Mouse (Mus musculus) granulocyte monocyte progenitor cell, adult 5-6 weeks (primary cell): ENCODE measurements around the gene Hand1. TPM values are rescaled to one million over a fixed set of nuclear protein-coding genes. Genes with fewer than 3 reads are reported as not detected.
"Not testable (repeated sequence)": the region's sequence is repeated elsewhere in the genome, so short reads cannot be mapped to it uniquely, and the experiment has no call there.

Experiments
- ATAC-seq: replicated peaks from 2 replicates; pipeline ENCODE4 v1.8.0; 2016; ENCODE audit warnings: mild to moderate bottlenecking, moderate TSS enrichment, inconsistent platforms; ENCODE audit not compliant: poor library complexity, severe bottlenecking
- total RNA-seq, 2 experiments: library from RNA; stranded (forward) in 1 of 2; stranded (reverse) in 1 of 2; fragments of 200-712, 200-1000 nt in 1 of 2; fragments of >200 nt in 1 of 2; fragmentation: Nextera tagmentation in 1 of 2; gene quantifications; 2 replicates each; pipeline ENCODE4 v1.2.3; 2014 to 2017

Gene Hand1
- total RNA-seq, 2 experiments from 2014 or later = not detected

DNA sequence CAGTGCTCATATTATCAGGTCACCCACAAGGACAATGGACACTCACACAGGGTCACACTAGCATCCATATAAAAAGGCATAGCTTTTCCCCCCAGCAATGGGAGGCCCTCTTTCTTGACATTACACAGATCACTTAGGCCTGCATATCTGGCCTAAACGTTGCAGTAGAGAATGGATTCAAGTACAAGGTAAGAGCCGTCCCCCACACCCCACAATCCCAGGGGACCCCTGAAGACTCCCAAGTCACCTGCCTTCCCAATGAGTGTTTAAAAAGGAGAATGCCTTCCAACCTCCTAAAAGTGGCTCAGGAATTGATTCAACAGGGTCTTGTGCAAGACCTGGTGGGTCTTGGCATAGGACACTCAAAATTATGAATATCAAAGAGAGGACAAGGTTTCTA, 2.7 kb upstream of the Hand1 start:
- no peak for ATAC-seq

DNA sequence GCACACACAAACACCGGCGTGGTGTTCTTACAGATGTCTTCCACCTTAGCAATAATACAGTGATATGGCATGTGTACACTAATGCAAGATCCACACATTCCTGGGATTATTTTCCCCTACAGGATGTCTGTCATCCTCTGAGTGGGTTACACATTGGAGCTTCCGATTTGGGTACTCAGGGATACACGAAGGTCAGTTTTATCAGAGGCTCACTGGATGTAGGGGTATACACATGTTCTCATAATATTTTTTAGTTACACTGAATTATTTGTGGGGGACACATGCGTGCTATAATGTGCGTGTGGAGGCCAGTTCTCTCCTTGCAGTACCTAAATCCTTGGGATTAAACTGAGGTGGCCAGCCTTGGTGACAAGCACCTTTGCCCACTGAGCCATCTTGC, 1.4 kb upstream of the Hand1 start:
- ATAC-seq = no peak

- peak; percentile 15; the same call in 1 of the 2 replicates for ATAC-seq
Measured at GRCm38 (mm10) chr11:57833296-57833977, 819 bp upstream of the Hand1 start.

- ATAC-seq = no peak
Measured at GRCm38 (mm10) chr11:57831861-57832260, 757 bp downstream of the Hand1 start.

DNA sequence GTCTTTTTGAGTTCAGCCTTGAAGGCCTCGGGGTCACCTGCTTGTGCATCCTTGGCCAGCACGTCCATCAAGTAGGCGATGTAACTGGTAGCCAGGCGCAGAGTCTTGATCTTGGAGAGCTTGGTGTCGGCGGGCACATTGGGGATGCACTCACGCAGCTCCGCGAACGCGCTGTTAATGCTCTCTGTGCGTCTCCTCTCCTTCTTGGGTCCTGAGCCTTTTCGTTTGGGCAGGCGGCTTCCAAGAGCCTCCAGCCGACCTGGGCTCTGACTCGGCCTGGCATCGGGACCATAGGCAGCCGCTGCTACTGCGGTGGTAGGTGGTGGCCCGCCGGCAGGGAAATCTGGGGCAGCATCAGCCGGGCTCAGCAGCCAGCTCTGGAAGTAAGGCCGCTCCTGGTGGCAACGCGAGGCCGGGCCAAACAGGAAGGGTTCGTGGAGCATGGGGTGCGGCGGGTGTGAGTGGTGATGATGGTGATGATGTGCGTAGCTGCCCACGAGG, 1.3 kb downstream of the Hand1 start:
- ATAC-seq = no peak

DNA sequence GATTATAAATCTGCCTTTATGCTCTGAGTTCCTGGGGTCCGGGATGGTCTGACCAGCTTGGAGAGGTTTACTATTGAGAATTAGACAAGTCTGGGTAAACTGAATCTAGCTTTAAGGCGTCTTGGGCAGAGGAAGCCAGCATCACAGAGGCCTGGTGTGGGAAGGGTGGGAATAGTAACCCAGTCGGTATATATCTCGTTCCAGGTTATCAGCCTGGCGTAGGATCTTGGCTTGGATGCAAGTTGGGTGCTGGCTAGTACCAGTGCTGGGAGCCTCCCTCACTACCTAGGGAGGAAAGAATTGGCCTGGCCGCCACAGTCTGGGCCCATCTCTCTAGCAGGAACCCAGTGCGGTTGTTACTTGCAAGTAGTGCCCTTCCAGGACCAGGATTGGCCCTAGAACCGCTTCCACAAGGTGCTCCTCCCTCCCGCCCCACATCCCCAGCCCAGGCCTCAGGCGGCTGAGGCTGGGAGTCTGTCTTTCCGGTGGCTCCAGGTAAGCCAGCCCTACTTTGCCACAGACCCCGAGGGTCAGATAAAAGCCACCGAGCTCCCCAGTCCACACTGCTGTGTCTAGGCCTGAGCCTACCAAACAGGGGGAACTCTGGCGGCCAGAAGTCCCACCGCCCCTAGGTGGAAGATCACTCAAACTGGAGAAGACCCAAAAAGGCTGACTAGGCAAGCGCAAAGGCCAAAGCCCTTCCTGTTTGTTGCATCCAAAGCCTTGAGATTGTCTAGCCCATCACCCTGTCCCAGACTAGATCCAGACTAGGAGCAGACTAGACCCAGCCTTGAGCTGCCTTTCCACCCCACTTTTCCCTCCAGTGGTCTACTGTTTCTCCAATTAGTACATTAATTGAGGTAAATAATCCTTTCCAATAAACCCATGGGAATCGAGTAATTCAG, 2.5 kb downstream of the Hand1 start:
- ATAC-seq = no peak

DNA sequence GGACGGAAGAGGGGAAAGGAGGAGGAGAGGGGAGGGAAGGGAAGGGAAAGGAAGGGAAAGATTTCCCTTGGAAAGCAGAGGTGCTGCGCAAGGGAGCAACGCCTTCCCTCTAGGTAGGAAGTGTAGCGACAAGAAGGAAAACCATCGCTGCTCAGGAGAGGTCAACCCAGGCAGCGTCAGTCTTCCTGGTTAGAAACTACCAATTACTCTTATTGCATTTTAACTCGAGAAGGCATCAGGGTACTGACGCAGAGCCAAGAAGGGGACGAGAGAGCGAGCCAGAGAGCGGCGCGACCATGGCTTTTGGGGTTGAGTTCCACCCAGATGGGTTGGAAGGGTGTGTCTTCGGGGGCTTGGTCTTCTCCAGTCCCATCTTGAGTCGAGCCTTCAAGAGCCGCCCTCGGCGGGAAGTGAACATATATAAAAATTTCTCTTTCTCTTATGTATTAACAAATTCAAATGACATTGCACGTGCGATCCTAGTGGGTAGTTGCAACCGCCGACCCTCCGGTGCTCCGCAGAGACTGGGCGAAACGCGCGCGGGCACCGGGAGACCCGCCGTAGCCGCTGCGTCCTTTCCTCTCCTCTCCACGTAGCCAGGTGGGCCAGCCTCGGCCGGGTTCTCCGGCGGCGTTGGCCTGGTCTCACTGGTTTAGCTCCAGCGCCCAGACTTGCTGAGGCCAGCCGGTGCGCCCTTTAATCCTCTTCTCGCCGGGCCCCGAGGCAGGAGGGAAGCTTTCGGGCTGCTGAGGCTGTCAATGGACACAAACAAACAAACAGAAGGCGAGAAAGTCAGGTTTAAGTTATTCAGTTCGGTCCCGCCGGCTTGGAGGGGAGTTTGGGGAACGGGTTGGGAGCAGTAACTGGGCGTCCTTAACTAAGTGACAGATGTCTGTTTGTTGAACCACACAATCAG, 3.4 kb downstream of the Hand1 start:
- no peak for ATAC-seq

DNA sequence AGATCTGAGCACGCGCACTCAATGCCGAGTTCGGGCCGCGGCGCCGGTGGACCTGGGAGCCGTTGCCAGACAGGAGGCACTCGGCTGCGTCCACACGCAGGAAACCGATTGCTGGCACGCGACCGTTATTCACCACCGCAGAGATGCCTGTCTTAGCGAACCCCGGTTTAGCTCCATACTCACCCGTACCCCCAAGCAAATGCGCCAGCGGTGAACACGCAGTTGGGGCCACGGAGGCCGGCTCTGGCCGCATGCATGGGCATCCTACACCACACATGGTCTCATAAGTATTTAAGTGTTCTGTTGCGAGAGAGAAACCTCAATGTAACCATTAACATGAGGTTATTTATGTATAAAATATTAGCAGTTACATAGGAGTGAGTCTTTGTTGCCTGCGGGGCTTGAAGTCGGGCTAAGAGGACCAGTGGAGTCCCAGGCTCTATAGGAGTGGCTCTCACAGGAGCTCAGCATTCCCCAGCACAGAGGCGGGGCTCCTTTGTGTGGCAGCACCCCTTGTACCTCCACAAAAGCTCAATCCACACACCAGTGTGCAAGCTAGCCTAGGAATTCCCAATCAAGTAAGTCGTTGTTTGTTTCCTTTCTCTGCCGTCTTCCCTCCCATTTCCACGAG, 4.6 kb downstream of the Hand1 start:
- ATAC-seq = peak; percentile 40

GRCm38 (mm10) chr11:57827048-57827914, 5.3 kb downstream of the Hand1 start:
- peak; percentile 23; the same call in 1 of the 2 replicates for ATAC-seq

- peak; percentile 53; the same call in 1 of the 2 replicates for ATAC-seq
Measured at GRCm38 (mm10) chr11:57825234-57825633, 7.4 kb downstream of the Hand1 start.

DNA sequence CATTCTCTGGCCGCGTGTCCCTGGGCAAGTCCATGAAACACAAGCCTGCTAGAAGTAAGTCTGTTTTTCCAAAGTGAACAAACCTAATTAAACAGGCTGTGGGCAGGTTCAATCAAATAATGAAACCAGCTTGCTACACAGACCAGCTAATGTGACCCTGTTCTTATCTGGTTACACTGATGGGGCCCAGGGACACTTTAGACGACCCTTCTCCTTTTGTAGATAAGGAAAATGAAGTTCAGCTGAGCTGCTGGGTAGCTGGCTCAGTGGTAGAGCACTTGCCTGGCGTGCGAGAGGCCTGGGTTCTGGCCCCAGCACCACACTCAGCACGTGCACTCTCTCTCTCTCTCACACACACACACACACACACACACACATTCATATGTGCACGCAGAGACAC, 8.9 kb downstream of the Hand1 start:
- ATAC-seq = no peak

DNA sequence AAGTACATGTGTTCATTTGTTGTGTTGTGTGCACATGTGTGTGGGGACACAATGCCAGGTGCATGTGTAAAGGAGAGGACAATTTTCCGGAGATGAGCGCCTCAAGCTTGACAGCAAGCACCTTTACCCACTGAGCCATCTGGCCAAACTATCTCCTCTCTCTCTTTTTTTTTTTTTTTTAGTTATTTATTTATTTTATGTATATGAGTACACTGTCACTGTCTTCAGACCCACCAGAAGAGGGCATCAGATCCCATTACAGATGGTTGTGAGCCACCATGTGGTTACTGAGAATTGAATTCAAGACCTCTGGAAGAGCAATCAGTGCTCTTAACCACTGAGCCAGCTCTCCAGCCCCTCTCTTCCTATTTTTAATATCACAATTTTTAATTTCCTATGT, 9.5 kb downstream of the Hand1 start:
- not testable (repeated sequence) for ATAC-seq

DNA sequence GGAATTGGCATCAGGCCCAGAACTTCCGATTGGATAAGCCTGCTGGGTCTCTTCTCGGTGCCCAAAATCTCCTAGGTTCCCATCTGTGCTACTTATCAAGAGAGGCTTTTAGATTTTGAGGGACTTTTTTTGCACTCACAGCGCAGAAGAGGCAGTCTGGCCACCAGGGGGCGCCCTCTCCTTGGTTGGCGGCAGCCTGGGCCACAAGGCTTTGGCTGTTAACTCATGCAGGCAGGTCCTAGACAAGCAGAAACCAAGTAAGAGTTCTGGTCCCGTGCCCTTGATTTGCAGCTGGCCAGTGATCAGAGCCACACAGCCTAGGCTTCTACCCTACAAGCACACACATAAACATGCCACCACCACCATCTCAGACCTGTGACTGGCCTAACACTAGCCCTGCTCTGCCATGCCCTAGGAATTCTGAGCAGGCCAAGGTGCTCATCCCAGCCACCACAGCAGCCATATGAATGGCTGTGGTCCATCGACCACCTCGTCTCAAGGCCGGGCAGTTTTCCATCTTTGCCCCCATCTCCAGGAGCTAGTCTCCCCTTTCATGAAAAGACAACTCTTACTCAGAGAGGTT, 12.5 kb downstream of the Hand1 start:
- peak; percentile 75 for ATAC-seq

- ATAC-seq = no peak
Measured at GRCm38 (mm10) chr11:57818189-57818588, 14.4 kb downstream of the Hand1 start.

DNA sequence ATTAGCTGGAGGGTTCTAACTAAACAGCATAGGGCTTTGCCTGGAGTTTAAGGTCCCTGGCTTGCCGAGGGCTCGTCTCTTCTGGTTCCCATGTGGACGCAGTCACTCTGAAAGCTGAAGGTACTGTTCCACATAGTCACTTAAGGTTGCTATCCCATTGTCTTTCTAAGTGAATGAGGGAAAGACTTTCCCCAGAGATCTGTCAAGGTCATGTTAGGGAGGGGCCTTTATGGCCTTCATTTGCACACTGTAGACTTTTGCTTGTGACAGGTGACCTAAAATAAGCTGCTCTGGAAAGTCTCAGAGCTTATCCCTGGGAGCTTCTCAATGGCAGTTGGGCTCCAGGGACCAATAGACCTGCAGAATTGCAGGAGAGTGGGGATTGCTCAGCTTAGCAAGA, 19.0 kb downstream of the Hand1 start:
- ATAC-seq = no peak

- ATAC-seq = no peak
Measured at GRCm38 (mm10) chr11:57812212-57812611, 20.4 kb downstream of the Hand1 start.

- ATAC-seq = no peak
Measured at GRCm38 (mm10) chr11:57811006-57811405, 21.6 kb downstream of the Hand1 start.

- no peak for ATAC-seq
Measured at GRCm38 (mm10) chr11:57809732-57810098, 22.9 kb downstream of the Hand1 start.
